Mouse (Mus musculus) liver, adult 2 months (tissue): ENCODE measurements at regions not wholly inside any gene's neighbourhood (a gene's known extent, or its start where the extent isn't known, plus 50 kb on each side); places are given as distances from the start of the nearest gene placed in this dataset.

Source experiments
- DNase-seq: peaks from one replicate; pipeline ENCODE4 v3.0.0-alpha.2; 2011; ENCODE audit warnings: low read depth, low spot score; ENCODE audit errors: extremely low read depth
- H3K27ac ChIP-seq: fragments of 200-500 bp; replicated peaks from 2 replicates; pipeline ENCODE4 v1.5.1; 2012; ENCODE audit warnings: low read depth, mild to moderate bottlenecking, control low read depth, inconsistent platforms, low read length; ENCODE audit not compliant: insufficient read depth
- H3K27me3 ChIP-seq: fragments of 200-500 bp; 2 replicates; pipeline ENCODE4 v1.6.1; 2012; ENCODE audit warnings: mild to moderate bottlenecking, moderate library complexity, low read length, inconsistent platforms; ENCODE audit not compliant: control insufficient read depth, insufficient read depth
- H3K36me3 ChIP-seq: fragments of 200-500 bp; 2 replicates; pipeline ENCODE4 v1.6.1; 2012; ENCODE audit warnings: low read length, inconsistent platforms; ENCODE audit not compliant: control insufficient read depth, insufficient read depth
- H3K4me1 ChIP-seq: fragments of 200-500 bp; 2 replicates; pipeline ENCODE4 v1.6.1; 2011; ENCODE audit warnings: low read length; ENCODE audit not compliant: control insufficient read depth, insufficient read depth
- H3K4me3 ChIP-seq: fragments of 200-500 bp; 2 replicates; pipeline ENCODE4 v1.5.1; 2011; ENCODE audit warnings: low read depth, mild to moderate bottlenecking, control low read depth, low read length, moderate library complexity; ENCODE audit not compliant: insufficient read depth
- H3K79me2 ChIP-seq: fragments of 200-500 bp; 2 replicates; pipeline ENCODE4 v1.6.1; 2012; ENCODE audit warnings: inconsistent platforms, mild to moderate bottlenecking, low read length, moderate library complexity; ENCODE audit not compliant: control insufficient read depth, insufficient read depth
- H3K9ac ChIP-seq: fragments of 200-500 bp; 2 replicates; pipeline ENCODE4 v1.6.1; 2012; ENCODE audit warnings: low read depth, mild to moderate bottlenecking, control low read depth, inconsistent platforms, low read length
- CTCF ChIP-seq: fragments of 200-500 bp; IDR thresholded peaks from 2 replicates; pipeline ENCODE4 v1.5.1; 2011; ENCODE audit warnings: low read depth, low read length, control low read depth
- POLR2A ChIP-seq: fragments of 200-500 bp; IDR thresholded peaks from 2 replicates; pipeline ENCODE4 v1.6.1; 2011; ENCODE audit warnings: low read length, control low read depth; ENCODE audit not compliant: insufficient read depth; ENCODE audit errors: extremely low read depth
- WGBS: fragments of 180-500 bp; shearing (Covaris S2); methylation state at CpG from one replicate; pipeline ENCODE4 v1.1.7; 2018; 5-methylcytosine and 5-hydroxymethylcytosine counted together

DNA sequence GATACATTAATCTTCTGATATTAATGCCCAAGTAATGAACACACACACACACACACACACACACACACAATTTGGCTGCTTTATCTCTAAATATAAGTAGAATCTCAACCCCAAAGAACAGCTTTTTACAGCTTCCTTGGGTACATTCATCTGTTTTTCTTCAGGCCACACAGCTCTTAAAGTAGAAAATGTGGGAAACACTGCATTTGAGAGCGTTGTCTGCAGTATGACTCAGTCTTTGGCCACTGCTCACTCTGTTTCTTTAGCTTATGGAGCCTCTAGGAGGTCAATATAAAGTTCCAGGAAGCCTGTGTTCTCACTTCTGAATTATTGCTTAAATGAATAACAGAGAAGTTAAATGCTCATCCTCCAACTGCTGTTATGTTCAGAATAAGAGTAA is 153.4 kb upstream of the Chrm2 start:
- H3K27me3 ChIP-seq, result no peaks in the 10 kb centered on the region
- H3K9ac ChIP-seq, result no peak overlapping the region
- no peaks in the 10 kb centered on the region for H3K4me1 ChIP-seq
- WGBS, result 85% methylated on average over 1 of the region's 1 CpGs
- no peaks in the 10 kb centered on the region for H3K36me3 ChIP-seq
- no peak overlapping the region for H3K4me3 ChIP-seq
- no peak for DNase-seq
- H3K79me2 ChIP-seq, result no peaks in the 10 kb centered on the region
- no peak overlapping the region for H3K27ac ChIP-seq
- TF ChIP-seq CTCF (no peak), POLR2A (no peak)

DNA sequence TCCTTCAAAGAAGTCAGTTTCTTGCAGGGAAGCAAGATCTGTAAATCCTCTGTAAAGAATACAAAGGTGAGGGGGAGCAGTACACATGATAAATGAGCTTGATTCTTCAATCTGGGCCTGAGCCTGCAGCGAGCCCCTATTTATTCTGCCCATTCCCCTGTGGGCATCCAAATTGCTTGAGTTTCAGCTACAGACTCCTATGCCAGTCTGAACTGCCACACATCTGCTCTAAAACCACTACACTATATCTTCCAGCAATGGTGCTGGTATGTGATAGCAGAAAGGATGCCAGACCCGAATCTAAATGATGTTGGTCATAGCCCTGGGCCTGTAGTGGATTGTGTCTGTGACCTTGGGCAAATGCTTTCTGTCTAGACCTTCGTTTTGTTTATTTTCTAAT is 140.9 kb upstream of the Chrm2 start:
- 70% methylated on average over 3 of the region's 3 CpGs for WGBS
- TF ChIP-seq POLR2A (no peak), CTCF (no peak)
- H3K27me3 ChIP-seq, result no peaks in the 10 kb centered on the region
- H3K4me3 ChIP-seq, result no peak overlapping the region
- no peaks in the 10 kb centered on the region for H3K79me2 ChIP-seq
- H3K9ac ChIP-seq, result no peak overlapping the region
- H3K27ac ChIP-seq, result no peak overlapping the region
- H3K36me3 ChIP-seq, result no peaks in the 10 kb centered on the region
- no peak for DNase-seq
- peaks cover 1% of the 10 kb centered on the region; the same call in 1 of the 2 replicates for H3K4me1 ChIP-seq

DNA sequence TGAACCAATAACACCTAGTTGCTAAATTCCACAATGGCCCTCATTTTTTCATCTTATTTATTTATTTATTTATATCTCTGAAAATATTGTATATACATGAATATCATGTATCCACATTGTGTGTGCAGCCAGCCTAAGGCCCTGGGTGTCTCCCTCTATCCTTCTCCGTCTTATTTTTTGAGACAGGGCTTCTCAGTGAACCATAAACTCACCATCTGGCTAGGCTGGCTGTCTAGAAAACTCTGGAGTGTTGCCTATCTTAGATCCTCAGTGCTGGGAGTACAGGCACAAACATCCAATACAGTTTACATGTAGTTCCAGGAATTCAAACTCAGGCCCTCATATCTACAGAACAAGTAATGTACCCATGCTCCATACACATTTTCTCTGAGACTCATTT is 139.7 kb upstream of the Chrm2 start:
- Histone ChIP-seq H3K9ac (no peak overlapping the region), H3K4me1 (peaks cover 1% of the 10 kb centered on the region; the same call in 1 of the 2 replicates), H3K36me3 (no peaks in the 10 kb centered on the region), H3K27me3 (no peaks in the 10 kb centered on the region), H3K4me3 (no peak overlapping the region), H3K79me2 (no peaks in the 10 kb centered on the region), H3K27ac (no peak overlapping the region)
- no peak for DNase-seq
- TF ChIP-seq POLR2A, result no peak
- no peak for TF ChIP-seq CTCF
- WGBS, result 89% methylated on average over 1 of the region's 1 CpGs

DNA sequence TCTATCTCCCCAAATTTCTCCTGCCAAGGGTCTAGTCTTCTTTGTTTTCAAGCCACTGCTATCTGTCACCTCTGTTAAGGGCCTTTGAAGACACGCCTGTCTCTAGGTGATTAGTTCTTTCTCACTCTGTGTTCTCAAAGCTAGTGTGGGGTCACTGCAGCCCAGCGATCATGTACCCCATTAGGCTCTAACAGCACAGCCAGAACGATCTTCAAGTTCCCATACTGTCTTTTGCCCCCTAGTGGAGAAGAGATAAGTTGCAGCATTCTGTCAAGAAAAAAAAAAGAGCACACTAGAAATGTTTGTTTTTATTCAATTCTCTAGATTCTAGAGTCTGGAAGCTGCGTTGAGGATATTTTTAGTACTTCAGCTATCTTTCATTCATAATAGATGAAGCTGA is 138.8 kb upstream of the Chrm2 start:
- WGBS, result 20% methylated on average over 4 of the region's 4 CpGs

DNA sequence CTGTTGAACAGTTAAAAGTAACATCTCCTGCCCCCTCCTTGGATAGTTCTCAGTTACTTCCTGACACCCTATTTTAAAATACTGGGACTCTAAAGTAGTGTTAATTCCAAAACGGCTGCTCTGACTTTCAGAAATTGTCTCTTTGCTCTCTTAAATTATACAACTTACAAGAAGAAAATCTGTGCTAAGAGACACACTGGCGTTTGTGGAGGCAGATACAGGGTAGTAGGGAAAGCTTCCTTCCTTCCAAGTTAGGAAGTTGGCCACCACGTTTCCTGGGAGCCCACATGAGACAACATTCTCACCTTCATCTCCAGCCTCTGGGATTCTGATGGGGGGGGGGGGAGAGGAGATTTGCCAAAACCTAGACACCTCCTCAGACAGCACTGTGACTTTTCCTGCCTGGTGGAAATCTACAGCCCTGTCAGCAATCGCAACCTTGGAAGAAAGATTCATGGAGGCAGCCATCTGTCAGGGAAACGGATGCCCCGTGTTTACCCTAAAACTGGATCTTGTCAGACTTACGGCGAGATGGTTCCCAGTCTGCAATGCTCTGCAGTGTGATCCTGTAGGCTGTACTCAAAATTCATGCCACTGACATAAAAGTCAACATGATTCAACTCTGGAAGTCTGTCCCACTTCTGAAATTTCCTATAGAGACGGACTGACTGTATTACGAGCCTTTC is 121.0 kb upstream of the Chrm2 start:
- no peak for TF ChIP-seq POLR2A
- TF ChIP-seq CTCF, result no peak
- Histone ChIP-seq H3K27ac (no peak overlapping the region), H3K36me3 (no peaks in the 10 kb centered on the region), H3K27me3 (peaks cover 2% of the 10 kb centered on the region; the same call in 1 of the 2 replicates), H3K9ac (no peak overlapping the region), H3K4me1 (no peaks in the 10 kb centered on the region), H3K79me2 (no peaks in the 10 kb centered on the region), H3K4me3 (no peak overlapping the region)
- WGBS, result 85% methylated on average over 10 of the region's 10 CpGs
- no peak for DNase-seq

More for the DNA sequence above, 138.8 kb upstream of the Chrm2 start:
- H3K79me2 ChIP-seq, result no peaks in the 10 kb centered on the region
- TF ChIP-seq CTCF (peak; percentile 48), POLR2A (no peak)
- H3K9ac ChIP-seq, result no peak overlapping the region
- no peak overlapping the region for H3K4me3 ChIP-seq
- peak; percentile 49 for DNase-seq
- H3K27me3 ChIP-seq, result no peaks in the 10 kb centered on the region
- peaks cover 1% of the 10 kb centered on the region; the same call in 1 of the 2 replicates for H3K4me1 ChIP-seq
- no peaks in the 10 kb centered on the region for H3K36me3 ChIP-seq
- no peak overlapping the region for H3K27ac ChIP-seq

DNA sequence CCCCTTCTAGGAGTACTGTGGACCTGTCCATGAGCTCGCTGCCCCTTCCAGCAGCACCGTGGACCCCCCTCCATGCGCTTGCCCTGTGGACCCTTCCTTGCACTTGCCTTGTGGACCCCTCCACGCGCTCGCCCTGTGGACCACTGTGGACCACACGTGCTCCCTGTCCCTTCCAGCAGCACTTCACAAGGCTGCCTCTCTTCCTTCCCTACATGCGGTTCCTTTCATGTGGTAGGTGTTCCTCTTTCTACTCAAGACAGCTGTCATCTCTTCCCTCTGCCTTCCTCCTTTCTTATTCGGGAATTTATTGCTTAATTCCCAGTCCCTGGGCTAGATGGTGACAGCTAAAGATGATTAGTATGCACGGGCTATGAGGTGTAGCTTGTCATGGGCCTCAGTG is 101.2 kb upstream of the Chrm2 start:
- Histone ChIP-seq H3K79me2 (no peaks in the 10 kb centered on the region), H3K27me3 (no peaks in the 10 kb centered on the region), H3K4me3 (no peak overlapping the region), H3K36me3 (no peaks in the 10 kb centered on the region), H3K27ac (no peak overlapping the region), H3K9ac (no peak overlapping the region), H3K4me1 (no peaks in the 10 kb centered on the region)
- TF ChIP-seq CTCF, result no peak
- TF ChIP-seq POLR2A, result no peak
- 84% methylated on average over 10 of the region's 10 CpGs for WGBS
- DNase-seq, result no peak
